Mouse (Mus musculus) kidney, adult 2 months (tissue): Measurements from ENCODE around the gene Sfxn2. TPM values are rescaled to one million over a fixed set of nuclear protein-coding genes. Genes with fewer than 3 reads are reported as not detected.

Source experiments
- DNase-seq: peaks from one replicate; pipeline ENCODE4 v3.0.0; 2021
- H3K27ac ChIP-seq: fragments of 200-500 bp; 2 replicates; pipeline ENCODE4 v1.5.1; 2012; ENCODE audit warnings: low read depth, low read length, control low read depth, inconsistent platforms; ENCODE audit not compliant: insufficient read depth
- H3K27me3 ChIP-seq: fragments of 200-500 bp; replicated peaks from 2 replicates; pipeline ENCODE4 v1.6.1; 2012; ENCODE audit warnings: mild to moderate bottlenecking, moderate library complexity, low read length, inconsistent platforms; ENCODE audit not compliant: control insufficient read depth, insufficient read depth
- H3K36me3 ChIP-seq: fragments of 200-500 bp; 2 replicates; pipeline ENCODE4 v1.6.1; 2012; ENCODE audit warnings: mild to moderate bottlenecking, moderate library complexity, low read length, inconsistent platforms; ENCODE audit not compliant: control insufficient read depth, insufficient read depth
- H3K4me1 ChIP-seq: fragments of 200-500 bp; 2 replicates; pipeline ENCODE4 v1.6.1; 2011; ENCODE audit warnings: low read length; ENCODE audit not compliant: control insufficient read depth, insufficient read depth
- H3K4me3 ChIP-seq: fragments of 200-500 bp; 2 replicates; pipeline ENCODE4 v1.5.1; 2011; ENCODE audit warnings: mild to moderate bottlenecking, low read depth, low read length, control low read depth; ENCODE audit not compliant: insufficient read depth
- CTCF ChIP-seq: fragments of 200-500 bp; conservative IDR thresholded peaks from 2 replicates; pipeline ENCODE4 v1.5.1; 2011; ENCODE audit warnings: low read depth, mild to moderate bottlenecking, control low read depth, low read length, moderate library complexity, mixed read lengths; ENCODE audit not compliant: insufficient read depth, insufficient read length
- POLR2A ChIP-seq: fragments of 200-500 bp; IDR thresholded peaks from one replicate; pipeline ENCODE4 v1.6.1; 2011; ENCODE audit warnings: low read depth, low read length, control low read depth
- WGBS: fragments of 180-500 bp; shearing (Covaris S2); methylation state at CpG from one replicate; pipeline ENCODE4 v1.1.7; 2018; 5-methylcytosine and 5-hydroxymethylcytosine counted together
- polyA plus RNA-seq: library from polyadenylated mRNA; depleted of rRNA; stranded (reverse); fragments of >200 nt; gene quantifications from 2 replicates; pipeline ENCODE4 v1.2.3, GENCODE M21; 2012

The Sfxn2 gene
- polyA plus RNA-seq, 1 experiment = 23.0 TPM

GRCm38 (mm10) chr19:46575196-46575595 lies 2.0 kb downstream of the Sfxn2 start:
- DNase-seq = peak; percentile 87
- no peaks in the 10 kb centered on the region for H3K36me3 ChIP-seq
- H3K27me3 ChIP-seq = no peaks in the 10 kb centered on the region
- WGBS = 43% methylated on average over 4 of the region's 4 CpGs
- peak overlapping the region; percentile 62 for H3K27ac ChIP-seq
- TF ChIP-seq POLR2A = no peak
- no peak for TF ChIP-seq CTCF
- peaks cover 5% of the 10 kb centered on the region for H3K4me1 ChIP-seq
- no peak overlapping the region for H3K4me3 ChIP-seq

- 58% methylated on average over 13 of the region's 13 CpGs for WGBS
- Histone ChIP-seq H3K4me3 (no peak overlapping the region), H3K27me3 (no peaks in the 10 kb centered on the region), H3K36me3 (no peaks in the 10 kb centered on the region), H3K27ac (no peak overlapping the region), H3K4me1 (no peaks in the 10 kb centered on the region)
- peak; percentile 85 for DNase-seq
- peak; percentile 98 for TF ChIP-seq CTCF
- no peak for TF ChIP-seq POLR2A
Measured at GRCm38 (mm10) chr19:46587823-46588508, 14.8 kb downstream of the Sfxn2 start.

GRCm38 (mm10) chr19:46591575-46591974 lies 18.4 kb downstream of the Sfxn2 start:
- Histone ChIP-seq H3K4me3 (no peak overlapping the region), H3K36me3 (no peaks in the 10 kb centered on the region)
- DNase-seq = no peak

GRCm38 (mm10) chr19:46592751-46593439 lies 19.7 kb downstream of the Sfxn2 start:
- no peak overlapping the region for H3K4me3 ChIP-seq
- no peaks in the 10 kb centered on the region for H3K4me1 ChIP-seq
- TF ChIP-seq POLR2A (no peak), CTCF (peak; percentile 29; the same call in 1 of the 2 replicates)
- no peaks in the 10 kb centered on the region for H3K36me3 ChIP-seq
- H3K27ac ChIP-seq = no peak overlapping the region
- no peak for DNase-seq
- no peaks in the 10 kb centered on the region for H3K27me3 ChIP-seq
- WGBS = 89% methylated on average over 9 of the region's 9 CpGs

More at GRCm38 (mm10) chr19:46591575-46591974, 18.4 kb downstream of the Sfxn2 start:
- no peak overlapping the region for H3K27ac ChIP-seq
- H3K4me1 ChIP-seq = no peaks in the 10 kb centered on the region
- no peaks in the 10 kb centered on the region for H3K27me3 ChIP-seq
- TF ChIP-seq POLR2A = no peak
- no peak; the same call in 1 of the 2 replicates for TF ChIP-seq CTCF
- WGBS = 84% methylated on average over 6 of the region's 6 CpGs

- Histone ChIP-seq H3K4me1 (peaks cover 18% of the 10 kb centered on the region), H3K36me3 (no peaks in the 10 kb centered on the region), H3K27ac (no peak overlapping the region), H3K4me3 (no peak overlapping the region), H3K27me3 (no peaks in the 10 kb centered on the region)
- TF ChIP-seq POLR2A (no peak), CTCF (no peak)
- WGBS = 80% methylated on average over 4 of the region's 4 CpGs
- no peak for DNase-seq
Measured at GRCm38 (mm10) chr19:46598187-46598586, 25.0 kb downstream of the Sfxn2 start.

- peak; percentile 77 for TF ChIP-seq POLR2A
- no peak for TF ChIP-seq CTCF
- peak; percentile 99 for DNase-seq
- H3K36me3 ChIP-seq = no peaks in the 10 kb centered on the region
- under 1% methylated on average over 21 of the region's 22 CpGs for WGBS
- H3K27ac ChIP-seq = peak within 1 kb of the TSS; percentile 74
- H3K4me1 ChIP-seq = peaks cover 21% of the 10 kb centered on the region
- H3K27me3 ChIP-seq = no peaks in the 10 kb centered on the region
- peak within 1 kb of the TSS; percentile 85 for H3K4me3 ChIP-seq
Measured at GRCm38 (mm10) chr19:46598720-46599252, 25.6 kb downstream of the Sfxn2 start, which contains the start of gene Wbp1l. TSS of gene Wbp1l (plus strand) at chr19:46599084.

GRCm38 (mm10) chr19:46599375-46600256 lies 26.5 kb downstream of the Sfxn2 start:
- WGBS = 2% methylated on average over 22 of the region's 22 CpGs
- peaks cover 21% of the 10 kb centered on the region for H3K4me1 ChIP-seq
- DNase-seq = peak; percentile 36
- TF ChIP-seq POLR2A = no peak
- TF ChIP-seq CTCF = no peak
- H3K27me3 ChIP-seq = no peaks in the 10 kb centered on the region
- no peaks in the 10 kb centered on the region for H3K36me3 ChIP-seq
- peak overlapping the region; percentile 85 for H3K4me3 ChIP-seq
- H3K27ac ChIP-seq = peak overlapping the region; percentile 74
